Mouse (Mus musculus) liver, embryonic 18 days (tissue): ENCODE data around the gene Nhlrc1. TPM values are rescaled to one million over a fixed set of nuclear protein-coding genes. Genes with fewer than 3 reads are reported as not detected.

Experiments
- polyA plus RNA-seq: library from polyadenylated mRNA; depleted of rRNA; stranded (reverse); fragments of >200 nt; gene quantifications from 2 replicates; pipeline ENCODE4 v1.2.3, GENCODE M21; 2012; rRNA removed

The Nhlrc1 gene
- polyA plus RNA-seq = 0.40 and 0.44 TPM in 2 replicates

GRCm38 (mm10) chr13:47014334-47015194 lies at the start of gene Nhlrc1:
Gene Nhlrc1 (minus strand): TSS chr13:47014850.

GRCm38 (mm10) chr13:47044617-47044947 lies 29.9 kb upstream of the Nhlrc1 start, which contains the start of gene Tpmt:
Gene Tpmt (minus strand): TSS chr13:47044737.

GRCm38 (mm10) chr13:47043030-47043680 lies 28.5 kb upstream of the Nhlrc1 start, which contains the start of gene Kdm1b:
Gene Kdm1b (plus strand): TSS chr13:47043499.

Other genes starting within 250 kb of the Nhlrc1 start
- gene Kif13a, start 85.0 kb downstream of the Nhlrc1 start, polyA plus RNA-seq = 3.5 TPM in 2 replicates
- 3.1 and 3.4 TPM in 2 replicates for gene Kdm1b, start 28.6 kb upstream of the Nhlrc1 start, polyA plus RNA-seq
- gene Tpmt, start 29.9 kb upstream of the Nhlrc1 start, polyA plus RNA-seq = 12.4 and 17.5 TPM in 2 replicates
- 87.1 and 90.7 TPM in 2 replicates for gene Dek, start 91.4 kb upstream of the Nhlrc1 start, polyA plus RNA-seq
- 4.8 and 5.8 TPM in 2 replicates for gene Rnf144b, start 107.8 kb upstream of the Nhlrc1 start, polyA plus RNA-seq